Mouse (Mus musculus): ENCODE data around the gene Ube2d3.

DNA sequence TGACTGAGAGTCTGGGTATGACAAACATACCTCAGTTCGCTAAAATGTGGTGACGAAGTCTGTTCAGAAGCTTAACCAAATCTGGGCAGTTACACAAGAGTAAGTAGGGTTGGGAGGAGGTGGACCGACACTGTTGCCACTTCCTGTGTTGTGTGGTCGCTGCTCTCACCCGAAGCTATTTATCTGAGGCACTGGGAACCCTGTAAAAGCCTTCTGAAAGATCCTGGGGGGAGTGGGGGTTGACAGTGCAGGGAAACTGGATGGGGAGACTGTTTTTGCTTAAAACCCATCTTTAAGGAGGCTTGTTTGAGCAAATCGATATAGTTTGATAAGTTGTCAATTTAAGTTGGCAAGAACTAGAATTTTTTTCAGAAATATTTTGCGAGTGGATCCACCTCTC is 2.3 kb downstream of the Ube2d3 start:
- TF ChIP-seq POLR2A (IDR thresholded peaks at IDR 0.05; ENCODE audit: borderline replicate concordance, insufficient read depth, low read length) (no peak), CTCF (IDR thresholded peaks at IDR 0.05; ENCODE audit: borderline replicate concordance, insufficient read depth, low read depth, low read length) (no peak)

All from cerebellum, adult 2 months (tissue).